Mouse (Mus musculus): Measurements from ENCODE around the gene Agxt. TPM values are rescaled to one million over a fixed set of nuclear protein-coding genes. Genes with fewer than 3 reads are reported as not detected.

Agxt gene
- total RNA-seq, 2 experiments from 2014 or later: not detected

GRCm38 (mm10) chr1:93190726-93191305 is 55.8 kb downstream of the Agxt start:
- no peak for DNase-seq (ENCODE audit: low spot score in 2 of 2)

GRCm38 (mm10) chr1:93194961-93195360 is 59.9 kb downstream of the Agxt start:
- DNase-seq (ENCODE audit: low spot score in 2 of 2): no peak

Other genes starting within 250 kb of the Agxt start
- gene Ankmy1, start 232.3 kb upstream of the Agxt start, total RNA-seq (2021): under 1 TPM; 0.80 to 0.86 TPM
- 10 to 100 TPM; 14.3 to 14.5 TPM for gene Dusp28, start 228.3 kb upstream of the Agxt start, total RNA-seq (2021)
- 10 to 100 TPM; 58.2 to 80.9 TPM for gene Rnpepl1, start 224.5 kb upstream of the Agxt start, total RNA-seq (2021)
- gene Capn10, start 200.9 kb upstream of the Agxt start, total RNA-seq (2021): 10 to 100 TPM; 14.5 to 16.8 TPM
- gene Gpr35, start 184.4 kb upstream of the Agxt start, total RNA-seq (2021): 1 to 10 TPM; 1.4 TPM
- under 1 TPM in 1 of 2 experiments, not detected in 1; 0.36 TPM for gene Aqp12, start 128.9 kb upstream of the Agxt start, total RNA-seq (2021)
- gene Kif1a, start 33.3 kb upstream of the Agxt start, total RNA-seq (2021): 10 to 100 TPM; 37.9 to 38.1 TPM
- not detected for gene 2310007B03Rik, start 25.7 kb downstream of the Agxt start, total RNA-seq (2021)
- gene Crocc2, start 33.5 kb downstream of the Agxt start, total RNA-seq (2021): under 1 TPM in 1 of 2 experiments, not detected in 1; 0.03 TPM
- gene Sned1, start 100.6 kb downstream of the Agxt start, total RNA-seq (2021): 10 to 100 TPM; 10.7 to 22.3 TPM
- 10 to 100 TPM; 23.1 to 23.3 TPM for gene Mterf4, start 170.7 kb downstream of the Agxt start, total RNA-seq (2021)
- gene Ppp1r7, start 207.6 kb downstream of the Agxt start, total RNA-seq (2021): 10 to 100 TPM; 20.4 to 28.5 TPM
- 1 to 10 TPM; 2.7 to 3.6 TPM for gene Pask, start 208.2 kb downstream of the Agxt start, total RNA-seq (2021)
- not detected for gene Ano7, start 238.7 kb downstream of the Agxt start, total RNA-seq (2021)